Mouse (Mus musculus) heart, adult 2 months (tissue): ENCODE results near the gene Dock2.

ENCODE experiments used
- CTCF ChIP-seq: fragments of 200-600 bp; IDR thresholded peaks from 2 replicates; pipeline ENCODE4 v1.8.1; 2022; ENCODE audit warnings: antibody characterized with exemption, mild to moderate bottlenecking, moderate library complexity
- POLR2A ChIP-seq: fragments of 200-500 bp; IDR thresholded peaks from 2 replicates; pipeline ENCODE4 v1.6.1; 2011; ENCODE audit warnings: mild to moderate bottlenecking, low read depth, low read length, control low read depth; ENCODE audit not compliant: insufficient read depth

DNA sequence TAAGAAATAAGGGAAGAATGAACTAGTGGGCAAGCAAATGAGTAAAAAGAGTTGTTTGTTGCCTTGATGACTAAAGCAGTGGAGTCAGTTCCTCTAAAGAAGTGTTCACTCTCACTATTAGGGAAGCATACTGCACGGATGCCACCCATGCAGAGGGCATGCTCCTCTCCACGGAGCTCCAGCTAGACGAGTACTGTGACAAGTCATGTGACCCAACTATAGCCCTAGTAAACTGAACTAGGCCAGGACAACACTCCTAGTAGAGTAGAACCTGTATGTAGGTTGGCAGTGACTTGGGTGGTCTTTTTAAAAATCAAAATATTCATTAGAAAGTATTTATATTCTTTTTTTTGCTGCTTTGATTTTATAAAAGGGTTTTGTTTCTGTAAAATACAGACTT lies 5.3 kb downstream of the Dock2 start:
- TF ChIP-seq CTCF, result no peak
- no peak for TF ChIP-seq POLR2A
